Mouse (Mus musculus) kidney, adult 18-20 months (tissue): Measurements from ENCODE around the gene Hcls1.

Experiments used
- DNase-seq: peaks from one replicate; pipeline ENCODE4 v3.0.0; 2021

The Hcls1 gene

DNA sequence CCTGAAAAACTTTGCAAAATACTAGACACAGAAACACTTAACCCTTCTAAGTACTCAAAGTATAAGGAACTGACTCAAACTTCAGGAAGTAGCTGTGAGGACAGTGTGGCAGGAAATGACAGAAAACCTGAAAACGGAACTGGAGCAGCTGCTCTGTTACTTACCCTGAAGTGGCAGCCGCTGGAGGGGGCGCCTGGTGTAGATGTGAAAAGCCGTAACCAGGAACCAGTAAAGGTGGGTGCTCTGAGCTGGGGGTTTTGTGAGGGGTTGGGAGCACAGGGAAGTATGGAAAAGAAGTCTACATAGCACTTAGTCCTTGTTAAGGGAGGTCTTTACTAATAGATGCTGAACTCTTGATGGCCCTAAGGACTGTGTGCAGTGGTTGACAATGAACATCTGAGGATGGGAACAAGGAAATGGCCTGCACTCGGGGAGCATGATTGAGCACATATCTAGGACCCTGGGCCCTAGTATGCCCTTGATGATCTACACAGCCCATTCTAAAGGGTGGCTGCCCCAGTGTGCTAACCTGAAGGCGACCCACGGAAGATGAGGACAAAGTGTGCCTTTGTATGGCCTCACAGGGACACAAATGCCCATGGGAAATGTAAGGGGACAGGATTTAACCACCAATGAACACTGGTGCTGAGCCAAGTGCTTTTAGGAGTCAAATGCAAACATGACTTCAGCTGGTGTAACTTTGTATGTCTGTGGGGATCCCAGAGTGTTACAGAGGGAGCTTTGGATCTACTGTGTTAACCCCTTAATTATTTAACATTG, at the start of gene Hcls1:
Gene Hcls1, plus strand, starts transcription at position 143 of the 780 bp plus-strand sequence.
- DNase-seq, result no peak

DNA sequence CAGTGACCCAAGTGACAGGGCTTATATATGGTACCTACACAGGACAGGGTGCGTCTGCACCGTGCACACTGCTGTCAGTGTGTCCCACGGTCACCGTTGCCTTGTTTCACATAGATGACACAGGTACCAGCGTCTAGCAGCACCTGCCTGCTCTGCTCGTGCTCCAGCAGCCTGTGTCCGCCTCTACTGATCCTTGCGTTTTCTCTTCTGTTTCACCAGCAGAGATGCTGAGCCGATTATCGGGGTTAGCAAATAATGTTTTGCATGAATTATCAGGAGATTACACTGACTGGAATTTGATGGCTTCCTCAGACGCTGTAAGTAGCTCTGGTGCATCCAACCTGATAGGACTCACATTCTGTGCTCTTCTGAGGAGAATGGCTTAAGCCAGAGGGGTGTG, 48.9 kb upstream of the Hcls1 start:
- DNase-seq, result no peak

DNA sequence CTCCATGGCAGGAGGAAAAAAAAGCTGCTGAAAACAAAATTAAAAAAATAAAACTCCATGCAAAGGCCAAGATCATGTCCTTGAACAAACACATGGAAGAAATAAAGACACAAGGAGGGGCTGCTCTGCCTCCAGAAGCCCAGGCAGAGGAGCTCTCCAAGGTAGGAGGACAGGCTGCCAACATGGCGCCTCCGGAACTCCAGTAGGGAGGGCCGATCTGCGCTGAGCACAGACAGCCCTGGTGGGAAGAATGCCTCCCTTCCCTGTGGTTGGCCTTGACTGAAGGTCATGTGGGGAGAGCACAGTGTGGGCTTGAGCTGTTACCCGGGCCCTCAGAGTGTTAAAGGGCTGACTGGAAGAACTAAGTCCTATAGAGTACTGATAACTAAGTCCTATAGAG, 47.2 kb upstream of the Hcls1 start:
- no peak for DNase-seq

DNA sequence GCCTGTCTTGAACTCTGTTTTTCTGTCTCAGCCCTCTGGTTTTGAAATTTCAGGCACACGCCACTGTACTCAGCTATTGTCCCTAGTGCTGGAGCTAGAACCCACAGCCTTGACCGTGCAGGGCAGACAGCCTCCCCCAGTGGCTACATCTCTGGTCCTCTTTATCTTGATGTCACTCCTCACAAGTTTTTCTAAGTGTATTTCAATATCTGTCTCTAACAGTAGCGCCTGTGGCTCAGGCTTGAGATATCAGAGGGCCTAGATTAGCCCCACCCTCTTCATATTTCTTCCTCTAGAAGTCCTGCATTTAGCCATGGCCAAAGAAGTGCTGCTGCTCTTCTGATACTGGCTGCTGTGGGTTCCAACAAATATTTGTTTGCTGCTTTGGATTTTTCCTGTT, 44.2 kb upstream of the Hcls1 start:
- DNase-seq, result no peak

DNA sequence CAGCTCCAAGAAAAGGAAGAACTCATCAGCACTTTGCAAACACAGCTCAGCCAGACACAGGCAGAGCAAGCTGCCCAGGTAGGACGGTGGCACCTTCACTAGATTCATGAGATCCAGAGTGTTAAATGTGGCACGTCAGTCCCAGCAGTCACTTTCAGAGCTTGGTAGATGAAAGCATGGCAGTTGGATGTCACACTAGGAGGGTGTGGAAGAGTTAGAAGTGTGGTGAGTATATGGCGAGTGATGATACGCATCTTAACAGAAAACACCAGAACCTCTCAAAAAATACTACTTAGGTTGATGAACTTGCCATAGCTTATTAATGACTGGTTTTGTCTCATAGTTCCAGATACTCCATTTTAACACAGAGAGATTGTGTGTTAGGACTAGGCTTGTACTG, 43.4 kb upstream of the Hcls1 start:
- no peak for DNase-seq

DNA sequence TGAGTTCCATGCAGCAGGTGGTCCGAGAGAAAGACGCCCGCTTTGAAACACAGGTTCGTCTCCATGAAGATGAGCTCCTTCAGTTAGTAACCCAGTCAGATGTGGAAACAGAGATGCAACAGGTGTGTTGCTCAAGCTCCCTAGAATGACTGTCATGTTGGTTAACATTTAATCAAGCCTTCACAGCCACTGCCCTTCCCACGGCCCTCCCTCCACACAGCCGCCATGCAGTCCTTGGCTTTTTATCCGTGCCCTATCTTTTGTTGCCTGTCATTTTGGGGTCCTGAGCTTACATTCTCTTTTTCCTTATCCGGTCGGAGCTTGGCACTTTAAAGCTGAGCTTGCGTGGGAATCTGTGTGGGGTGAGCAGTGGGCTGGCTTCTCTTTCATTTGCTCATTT, 41.5 kb upstream of the Hcls1 start:
- no peak for DNase-seq

DNA sequence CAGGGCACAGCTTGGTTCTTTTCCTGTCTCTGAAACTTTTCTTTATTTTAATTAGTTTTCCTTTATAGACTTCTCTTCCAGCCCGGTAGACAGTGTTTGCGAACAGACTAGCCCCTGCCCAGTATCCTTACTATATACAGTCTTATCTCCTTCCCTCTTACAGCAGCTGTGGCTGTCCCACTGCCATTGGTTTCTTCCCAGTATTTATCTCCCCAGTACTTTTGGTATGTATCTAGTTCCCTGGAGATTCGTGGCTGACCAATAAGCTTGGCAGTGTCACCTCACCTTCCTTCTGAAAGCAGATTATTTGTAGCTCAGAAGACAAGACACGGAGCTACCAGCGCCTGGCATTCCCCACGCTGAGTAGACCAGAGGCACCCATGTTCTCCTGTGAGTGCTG, 38.1 kb upstream of the Hcls1 start:
- no peak for DNase-seq

DNA sequence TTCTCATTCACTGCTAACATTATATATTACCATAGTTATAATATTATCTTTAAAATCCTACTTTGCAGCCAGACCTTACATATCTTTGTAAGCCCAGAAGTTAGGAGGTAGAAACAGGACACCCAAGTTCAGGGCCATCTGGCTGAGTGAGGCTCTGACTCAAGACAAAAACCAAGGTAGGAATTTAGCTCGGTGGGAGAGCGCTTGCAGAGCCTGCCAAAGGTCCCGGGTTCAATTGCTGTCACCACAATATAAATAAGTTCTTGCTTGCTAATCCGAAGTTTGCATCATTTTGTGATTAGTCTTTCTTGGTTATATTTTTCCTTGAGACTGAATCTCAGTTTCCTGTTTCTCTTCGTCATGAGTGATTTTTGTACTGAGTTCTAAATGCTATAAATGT, 31.6 kb upstream of the Hcls1 start:
- DNase-seq, result no peak

DNA sequence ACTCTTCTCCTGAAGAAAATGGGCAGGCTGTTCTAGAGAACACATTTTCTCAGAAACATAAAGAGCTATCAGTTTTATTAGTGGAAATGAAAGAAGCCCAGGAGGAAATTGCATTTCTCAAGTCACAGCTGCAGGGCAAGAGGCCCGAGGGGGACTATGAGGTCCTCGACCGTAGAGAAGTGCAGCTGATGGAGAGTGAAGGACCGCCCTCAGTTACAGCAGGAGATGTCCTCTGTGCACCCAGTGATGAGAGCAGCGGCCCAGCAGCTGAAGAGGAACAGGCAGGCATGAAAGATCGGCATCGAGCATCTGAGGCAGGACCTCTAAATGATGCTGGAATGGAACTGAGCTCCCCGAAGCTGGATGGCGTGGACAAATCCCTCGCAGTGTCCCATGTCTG, 22.9 kb upstream of the Hcls1 start:
- no peak for DNase-seq

DNA sequence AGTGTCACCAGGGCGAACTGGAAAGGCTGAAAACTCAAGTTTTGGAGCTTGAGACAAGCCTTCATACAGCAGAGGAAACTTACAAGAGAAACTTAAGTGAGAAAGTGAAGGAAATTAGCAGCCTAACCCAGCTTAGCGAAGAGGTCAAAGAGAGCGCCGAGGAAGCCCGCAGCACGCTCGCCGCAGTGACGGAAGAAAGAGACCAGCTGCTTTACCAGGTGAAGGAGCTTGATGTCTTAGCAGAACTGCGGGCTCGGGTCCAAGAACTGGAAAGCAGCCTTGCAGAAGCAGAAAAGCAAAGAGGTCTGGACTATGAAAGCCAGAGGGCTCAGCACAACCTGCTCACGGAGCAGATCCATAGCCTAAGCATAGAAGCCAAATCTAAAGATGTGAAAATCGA, 22.5 kb upstream of the Hcls1 start:
- no peak for DNase-seq

DNA sequence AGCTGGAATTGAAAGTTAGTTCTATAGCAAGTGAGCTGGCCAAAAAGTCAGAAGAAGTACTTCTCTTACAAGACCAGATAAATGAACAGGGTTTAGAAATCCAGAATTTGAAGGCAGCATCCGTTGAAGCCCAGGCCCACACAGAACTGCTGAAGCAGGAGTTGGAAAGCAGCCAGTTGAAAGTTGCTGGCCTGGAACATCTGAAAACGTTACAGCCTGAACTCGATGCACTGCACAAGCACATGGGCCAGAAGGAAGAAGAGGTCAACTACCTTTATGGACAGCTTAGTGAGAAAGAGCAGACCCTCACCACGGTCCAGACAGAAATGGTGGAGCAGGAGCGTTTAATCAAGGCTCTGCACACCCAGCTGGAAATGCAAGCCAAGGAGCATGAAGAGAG, 20.6 kb upstream of the Hcls1 start:
- DNase-seq, result peak; percentile 63

DNA sequence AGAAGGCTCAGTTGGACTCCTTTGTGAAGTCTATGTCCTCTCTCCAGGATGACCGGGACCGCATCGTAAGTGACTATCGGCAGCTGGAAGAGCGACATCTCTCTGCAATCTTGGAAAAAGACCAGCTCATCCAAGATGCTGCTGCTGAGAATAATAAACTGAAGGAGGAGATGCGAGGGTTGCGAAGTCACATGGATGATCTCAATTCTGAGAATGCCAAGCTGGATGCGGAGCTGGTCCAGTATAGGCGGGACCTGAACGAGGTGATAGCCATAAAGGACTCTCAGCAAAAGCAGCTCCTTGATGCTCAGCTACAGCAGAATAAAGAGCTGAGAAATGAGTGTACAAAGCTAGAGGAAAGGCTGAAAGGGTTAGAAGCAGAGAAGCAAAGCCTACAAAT, 16.3 kb upstream of the Hcls1 start:
- DNase-seq, result no peak

DNA sequence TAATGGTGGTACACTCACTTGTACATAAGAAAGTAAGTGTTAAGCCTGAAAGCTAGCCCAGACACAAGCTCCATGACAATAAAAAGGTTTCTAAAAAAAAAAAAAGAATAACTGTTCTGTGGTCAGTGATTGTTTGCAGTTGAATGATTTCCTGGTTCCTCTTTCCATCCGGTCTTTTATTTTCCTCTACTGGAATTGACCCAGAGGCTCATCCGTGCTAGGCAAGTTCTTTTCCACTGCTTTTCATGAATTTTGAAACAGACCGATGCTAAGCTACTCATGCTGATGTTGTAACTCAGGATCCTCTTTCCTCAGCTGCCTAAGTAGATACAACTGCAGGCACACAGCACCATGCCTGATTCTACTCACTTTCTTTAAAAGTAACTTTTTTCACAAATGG, 14.4 kb upstream of the Hcls1 start:
- DNase-seq, result no peak

DNA sequence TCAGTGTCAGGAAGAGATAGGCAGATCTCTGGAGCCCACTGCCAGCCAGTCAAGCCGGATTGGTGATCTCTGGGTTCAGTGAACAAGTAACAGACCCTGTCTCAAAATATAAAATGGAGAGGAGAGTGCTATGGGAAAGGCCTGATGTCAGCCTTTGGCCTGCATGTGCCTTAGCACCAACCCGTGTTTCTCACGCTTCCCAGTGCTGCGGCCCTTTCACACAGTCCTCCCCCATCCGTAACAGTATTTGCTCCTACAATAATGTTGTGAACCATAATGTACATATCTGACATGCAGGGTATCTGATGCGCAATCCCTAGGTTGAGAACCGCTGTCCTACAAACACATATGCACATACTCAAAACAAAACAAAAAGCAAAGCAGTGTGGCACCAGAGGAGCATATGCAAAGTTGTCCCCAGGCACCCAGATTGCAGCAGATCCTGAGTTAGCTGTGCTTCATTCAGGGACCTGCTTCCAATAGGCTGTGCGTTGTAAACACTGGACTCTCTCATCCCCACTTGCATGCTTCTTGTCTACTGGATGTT, 13.6 kb upstream of the Hcls1 start:
- no peak for DNase-seq

DNA sequence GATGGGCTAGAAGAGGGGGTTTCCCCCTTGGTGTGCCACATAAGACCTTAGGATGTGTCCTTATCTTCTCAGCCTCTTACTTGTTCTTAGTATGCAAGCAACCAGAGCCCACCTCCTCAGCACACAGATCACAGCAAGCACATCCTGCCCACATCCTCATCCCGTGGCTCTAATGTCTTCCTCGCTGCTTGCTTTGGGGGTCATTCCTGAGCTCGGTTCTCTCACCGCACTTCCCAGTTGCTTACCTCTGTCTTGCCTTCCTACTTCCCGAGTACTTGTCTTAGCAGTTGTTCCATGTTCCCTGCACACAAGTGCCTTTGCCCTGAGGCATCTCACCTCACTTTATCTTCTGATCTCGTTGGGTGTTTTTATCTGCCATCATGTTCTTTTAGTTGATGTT, 12.8 kb upstream of the Hcls1 start:
- no peak for DNase-seq

DNA sequence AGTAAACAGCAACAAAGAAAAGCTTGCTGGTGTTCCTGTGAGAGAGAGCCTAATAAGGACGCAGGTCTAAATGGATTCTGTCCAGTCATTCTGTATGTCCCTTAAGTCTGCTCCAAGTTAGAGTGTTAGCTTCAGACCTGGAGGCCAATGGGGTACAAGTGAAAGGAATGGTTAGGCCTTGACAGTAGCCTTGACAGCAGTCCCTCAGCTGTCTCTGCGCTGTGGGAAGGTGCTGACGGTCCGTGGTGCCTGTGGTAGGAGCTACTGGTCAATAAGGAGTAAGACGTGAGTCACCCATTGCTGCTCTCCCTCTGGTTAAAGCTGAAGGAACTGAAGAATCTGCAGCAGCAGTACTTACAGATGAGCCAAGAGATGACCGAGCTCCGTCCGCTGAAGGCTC, 10.5 kb upstream of the Hcls1 start:
- no peak for DNase-seq

DNA sequence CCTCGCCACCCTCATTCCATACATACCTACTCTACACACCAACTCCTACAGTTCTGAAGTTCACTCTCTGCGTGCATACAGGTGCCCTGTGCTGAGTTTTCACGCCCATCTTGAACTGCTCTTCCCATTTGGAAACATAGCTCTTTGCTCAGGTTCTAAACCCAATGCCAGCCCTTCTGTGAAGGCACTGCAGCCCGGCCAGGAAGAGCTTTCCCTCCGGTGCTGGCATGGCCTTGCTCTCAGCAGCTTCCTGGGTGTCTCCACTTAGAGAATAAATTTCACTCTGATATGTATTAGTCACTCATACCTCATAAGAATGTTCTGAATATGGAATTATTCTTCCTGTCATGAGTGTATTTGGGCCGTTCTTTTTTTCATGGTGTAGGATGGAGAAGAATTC, 9.4 kb upstream of the Hcls1 start:
- DNase-seq, result no peak

DNA sequence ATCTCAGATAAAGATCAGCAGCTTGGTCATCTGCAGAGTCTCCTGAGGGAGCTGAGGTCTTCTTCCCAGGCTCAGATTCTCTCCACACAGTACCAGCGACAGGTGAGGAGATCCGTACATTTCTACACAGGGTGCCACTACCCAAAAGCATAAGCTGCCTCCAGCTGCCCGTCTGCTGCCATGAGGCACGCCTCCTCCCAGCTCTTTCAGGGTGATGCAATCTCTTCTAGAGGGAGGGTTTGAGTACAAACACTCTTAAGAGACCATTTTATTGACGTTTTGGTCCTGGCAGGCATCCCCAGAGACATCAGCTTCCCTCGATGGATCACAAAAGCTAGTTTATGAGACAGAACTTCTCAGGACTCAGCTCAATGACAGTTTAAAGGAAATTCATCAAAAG, 9.0 kb upstream of the Hcls1 start:
- DNase-seq, result no peak

DNA sequence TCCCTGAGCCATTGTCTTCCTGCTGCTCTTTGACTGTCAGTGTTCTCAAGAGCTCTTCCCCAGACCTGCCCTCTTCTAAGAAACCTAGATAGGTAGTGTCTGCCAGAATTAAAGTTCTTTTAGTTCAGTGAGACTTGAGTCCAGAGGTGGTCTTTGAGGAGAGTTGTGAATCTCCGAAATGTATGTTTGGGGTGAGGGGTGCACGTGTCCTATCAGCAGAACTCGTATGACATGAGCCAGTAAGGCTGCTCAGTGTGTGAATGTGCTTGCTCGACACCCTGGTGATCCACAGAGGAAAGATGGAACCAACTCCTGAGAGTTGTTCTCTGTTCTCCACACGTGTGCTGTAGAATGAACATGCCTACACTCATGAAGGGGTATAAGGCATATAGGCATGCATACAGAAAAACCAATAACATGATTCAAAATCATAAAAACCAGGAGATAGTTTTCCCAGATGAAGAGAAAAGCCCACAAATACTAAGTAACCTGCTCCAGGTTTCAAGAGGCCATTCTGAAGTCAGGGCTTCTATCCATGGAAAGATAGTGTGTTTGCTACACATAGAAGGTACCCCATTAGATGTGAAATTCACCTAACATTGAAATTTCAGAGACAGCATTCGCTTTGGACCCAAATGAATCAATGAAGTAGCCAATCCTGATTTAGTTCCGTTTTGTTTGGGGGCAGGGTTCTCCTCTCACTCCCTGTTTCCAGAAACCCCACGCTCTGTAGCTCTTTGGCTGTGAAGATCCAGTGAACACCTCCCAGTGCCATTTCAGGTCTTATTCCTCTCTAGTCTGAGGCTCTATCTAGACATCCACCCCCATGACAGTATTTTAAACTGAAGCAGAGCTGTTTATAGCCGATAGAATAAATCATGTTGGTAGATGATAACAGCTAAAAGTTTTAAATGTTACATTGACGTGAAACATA, 8.0 kb upstream of the Hcls1 start:
- DNase-seq, result no peak

DNA sequence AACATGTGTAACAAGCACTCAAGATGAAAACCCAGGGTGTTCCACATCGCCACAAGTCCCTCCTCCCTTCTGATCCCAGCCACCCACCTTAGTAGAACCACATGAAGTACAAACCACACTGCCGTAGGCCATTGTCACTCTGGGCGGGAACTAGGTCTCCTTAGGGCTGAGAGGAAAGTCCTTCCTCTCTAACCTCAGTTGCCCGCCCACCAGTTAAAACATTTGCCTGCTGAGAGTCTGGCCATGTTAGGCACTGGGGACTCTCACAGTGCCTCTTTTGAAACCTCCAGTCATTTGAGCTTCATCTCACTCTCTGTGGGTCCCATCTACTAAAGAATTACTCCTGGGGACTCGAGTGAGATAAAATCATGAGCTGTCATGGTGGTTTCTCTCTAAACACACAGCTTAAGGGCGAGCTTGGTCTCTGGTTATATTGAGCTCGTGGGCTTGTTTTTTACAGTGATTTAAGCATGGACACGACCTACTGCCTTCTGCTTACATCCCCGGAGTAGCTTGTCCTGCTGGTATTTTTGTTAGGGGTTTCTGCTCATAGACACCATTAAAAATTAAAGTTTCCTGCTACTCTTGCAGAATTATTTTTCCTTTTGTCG, 7.2 kb upstream of the Hcls1 start:
- DNase-seq, result no peak

DNA sequence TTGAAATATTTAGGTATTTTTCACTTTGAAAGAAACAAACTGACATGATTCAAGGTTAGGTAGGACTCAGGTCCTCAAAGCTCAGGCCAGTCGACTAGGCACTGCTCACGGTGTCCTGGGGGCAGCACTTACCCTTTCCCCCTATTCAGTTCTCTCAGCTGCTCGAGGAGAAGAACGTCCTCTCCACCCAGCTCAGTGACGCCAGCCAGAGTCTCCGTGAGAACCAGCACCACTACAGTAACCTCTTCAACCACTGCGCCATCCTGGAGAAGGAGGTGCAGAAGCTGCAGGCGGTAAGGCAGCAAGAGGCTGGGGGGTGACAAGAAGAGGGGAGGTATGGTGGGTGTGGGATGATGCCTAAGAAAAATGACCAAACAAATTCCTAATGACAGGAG, 6.7 kb upstream of the Hcls1 start:
- DNase-seq, result no peak

DNA sequence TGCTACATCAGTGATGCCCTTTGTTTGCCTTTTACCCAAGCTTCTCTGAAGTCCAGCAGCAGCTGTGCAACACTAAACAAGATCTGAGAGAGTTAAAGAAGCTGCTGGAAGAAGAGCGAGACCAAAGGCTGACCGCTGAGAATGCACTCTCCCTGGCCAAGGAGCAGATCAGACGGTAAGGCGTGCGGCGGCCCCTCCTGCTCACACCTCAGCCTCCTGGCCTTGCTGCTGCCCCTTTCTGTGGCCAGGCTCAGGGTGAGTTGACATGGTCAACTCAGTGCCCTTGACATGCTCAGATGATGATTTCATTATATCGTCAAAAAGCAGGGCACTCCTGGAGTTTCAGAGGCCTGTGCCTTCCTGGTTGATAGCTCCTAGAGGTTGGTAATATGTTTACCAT, 5.6 kb upstream of the Hcls1 start:
- DNase-seq, result no peak
